Mouse (Mus musculus) small intestine, adult 2 months (tissue): ENCODE measurements at regions not wholly inside any gene's neighbourhood (a gene's known extent, or its start where the extent isn't known, plus 50 kb on each side); places are given as distances from the start of the nearest gene placed in this dataset.
A peak's percentile ranks its signal among the peaks of the same experiment; 100 is the strongest.
"Not testable (repeated sequence)": the region's sequence is repeated elsewhere in the genome, so short reads cannot be mapped to it uniquely, and the experiment has no call there.

ENCODE experiments used
- H3K27ac ChIP-seq: fragments of 200-500 bp; 2 replicates; pipeline ENCODE4 v1.5.1; 2012; ENCODE audit warnings: low read depth, low read length, control low read depth, inconsistent platforms; ENCODE audit not compliant: insufficient read depth
- H3K27me3 ChIP-seq: fragments of 200-500 bp; 2 replicates; pipeline ENCODE4 v1.6.1; 2012; ENCODE audit warnings: mild to moderate bottlenecking, moderate library complexity, low read length, inconsistent platforms; ENCODE audit not compliant: control insufficient read depth, insufficient read depth
- H3K36me3 ChIP-seq: fragments of 200-500 bp; 2 replicates; pipeline ENCODE4 v1.6.1; 2012; ENCODE audit warnings: mild to moderate bottlenecking, low read length, control low read depth, inconsistent platforms; ENCODE audit not compliant: control insufficient read depth, insufficient read depth
- H3K4me1 ChIP-seq: fragments of 200-500 bp; 2 replicates; pipeline ENCODE4 v1.6.1; 2012; ENCODE audit warnings: low read length, inconsistent platforms, mixed read lengths; ENCODE audit not compliant: control insufficient read depth, insufficient read depth, insufficient read length
- H3K4me3 ChIP-seq: fragments of 200-500 bp; 2 replicates; pipeline ENCODE4 v1.5.1; 2012; ENCODE audit warnings: low read depth, mild to moderate bottlenecking, control low read depth, inconsistent platforms, low read length, moderate library complexity
- CTCF ChIP-seq: fragments of 200-500 bp; IDR thresholded peaks from 2 replicates; pipeline ENCODE4 v1.5.1; 2012; ENCODE audit warnings: low read depth, mild to moderate bottlenecking, control low read depth, inconsistent platforms, low read length, moderate library complexity, mixed read lengths; ENCODE audit not compliant: insufficient replicate concordance, insufficient read length; ENCODE audit errors: extremely low read depth
- POLR2A ChIP-seq: fragments of 200-500 bp; IDR thresholded peaks from 2 replicates; pipeline ENCODE4 v1.6.1; 2012; ENCODE audit warnings: low read depth, mild to moderate bottlenecking, control low read depth, inconsistent platforms, low read length, moderate library complexity
- whole genome bisulfite sequencing: fragments of 180-500 bp; shearing (Covaris S2); methylation state at CpG from one replicate; pipeline ENCODE4 v1.1.7; 2018; 5-methylcytosine and 5-hydroxymethylcytosine counted together

DNA sequence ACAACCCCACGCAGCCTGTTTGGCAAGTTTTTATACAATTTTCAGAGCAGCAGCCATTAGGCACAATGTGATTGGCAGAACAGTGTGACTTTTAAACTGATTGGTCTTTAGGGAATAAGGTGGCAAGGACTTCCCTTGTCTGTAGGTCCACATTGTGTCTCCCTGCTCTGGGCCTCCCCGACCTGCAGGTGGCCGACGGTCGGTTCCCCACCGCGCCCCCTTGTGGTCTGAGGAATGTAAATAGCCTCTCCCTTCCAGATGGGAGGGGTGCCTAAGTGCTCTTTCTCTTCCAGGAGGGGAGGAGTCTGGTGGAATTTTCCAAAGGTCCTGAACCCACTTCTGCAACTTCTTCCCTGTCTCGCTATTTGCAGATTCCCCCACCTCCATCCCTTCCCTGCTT lies 52.5 kb upstream of the Prr5 start:
- TF ChIP-seq CTCF, result peak; percentile 72; the same call in 1 of the 2 replicates
- whole genome bisulfite sequencing, result 5% methylated on average over 8 of the region's 8 CpGs
- not testable (repeated sequence) for H3K36me3 ChIP-seq, H3K4me3 ChIP-seq, H3K4me1 ChIP-seq, H3K27ac ChIP-seq, H3K27me3 ChIP-seq

DNA sequence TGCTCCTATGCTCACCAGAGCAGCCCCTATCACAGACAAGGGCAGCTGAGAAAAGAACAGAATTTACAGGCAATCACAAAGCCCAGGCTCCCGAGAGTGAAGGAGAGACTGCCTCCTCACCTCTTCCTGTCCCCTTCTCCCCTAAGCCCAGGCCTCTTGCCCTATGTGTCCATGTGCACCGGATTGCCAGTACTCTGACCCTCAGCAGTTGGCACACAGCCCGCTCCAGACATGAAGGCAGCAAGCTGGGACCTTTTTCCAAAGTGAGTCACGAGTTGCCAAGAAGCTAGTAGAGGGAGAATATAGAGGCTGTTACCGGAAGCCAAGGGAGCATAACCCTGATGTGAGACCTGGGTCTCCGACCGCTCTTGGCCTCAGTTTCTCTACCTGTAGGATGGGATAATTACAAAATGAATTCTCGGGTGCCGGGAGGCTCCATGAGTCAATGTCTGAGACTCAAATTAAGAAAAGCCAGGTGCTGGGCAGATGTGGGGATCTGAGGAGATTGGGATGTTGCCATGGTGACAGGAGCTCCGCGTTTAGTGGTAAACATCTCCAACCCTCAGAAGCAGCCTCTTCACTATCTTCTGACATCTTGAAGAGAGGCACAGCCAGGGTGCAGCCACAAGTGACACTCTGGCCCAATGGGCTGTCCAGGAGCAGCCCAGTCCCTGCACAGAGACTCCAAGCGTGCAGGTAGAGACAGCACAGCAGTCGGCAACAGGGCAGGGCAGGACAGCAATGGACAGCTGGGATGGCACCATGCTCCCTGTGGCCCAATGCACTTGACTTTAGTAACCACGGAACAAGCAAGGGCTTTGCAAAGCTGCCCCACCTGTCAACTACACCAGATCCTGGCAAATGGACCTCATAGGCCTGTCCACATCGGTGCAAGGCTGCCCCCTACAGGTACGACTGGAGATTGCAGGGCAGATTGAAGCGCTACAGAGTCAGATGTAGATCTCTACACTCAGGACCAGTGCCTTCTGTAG lies 55.6 kb upstream of the Prr5 start:
- 46% methylated on average over 17 of the region's 17 CpGs for WGBS
- no peaks in the 10 kb centered on the region for H3K36me3 ChIP-seq
- H3K4me1 ChIP-seq, result no peaks in the 10 kb centered on the region
- H3K4me3 ChIP-seq, result no peak overlapping the region
- H3K27ac ChIP-seq, result no peak overlapping the region
- H3K27me3 ChIP-seq, result no peaks in the 10 kb centered on the region
- TF ChIP-seq CTCF (peak; percentile 82; the same call in 1 of the 2 replicates), POLR2A (no peak)

DNA sequence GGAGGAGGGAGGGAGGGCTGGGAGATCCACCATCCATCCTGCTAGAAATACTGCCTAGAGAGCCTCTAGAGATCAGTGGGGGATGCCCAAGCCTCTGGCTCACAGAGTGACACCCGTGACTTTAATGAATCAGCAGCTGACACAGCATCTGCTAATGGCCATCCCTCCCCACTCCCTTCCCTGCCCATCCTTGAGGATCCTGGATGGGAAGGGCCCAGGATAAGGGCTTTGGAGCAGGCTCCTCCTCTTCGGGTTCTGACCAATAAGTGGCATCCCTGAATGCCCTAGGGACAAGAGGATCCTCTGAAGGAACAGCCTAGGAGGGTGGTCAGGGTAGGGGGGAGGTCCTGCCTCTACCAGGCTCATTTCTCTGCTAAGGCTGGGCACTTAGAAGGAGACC lies 55.3 kb upstream of the Rtl6 start:
- TF ChIP-seq POLR2A, result no peak
- no peak for TF ChIP-seq CTCF
- Histone ChIP-seq H3K36me3 (no peaks in the 10 kb centered on the region), H3K4me1 (no peaks in the 10 kb centered on the region), H3K4me3 (no peak overlapping the region), H3K27ac (no peak overlapping the region), H3K27me3 (no peaks in the 10 kb centered on the region)
- 28% methylated on average over 2 of the region's 2 CpGs for WGBS

DNA sequence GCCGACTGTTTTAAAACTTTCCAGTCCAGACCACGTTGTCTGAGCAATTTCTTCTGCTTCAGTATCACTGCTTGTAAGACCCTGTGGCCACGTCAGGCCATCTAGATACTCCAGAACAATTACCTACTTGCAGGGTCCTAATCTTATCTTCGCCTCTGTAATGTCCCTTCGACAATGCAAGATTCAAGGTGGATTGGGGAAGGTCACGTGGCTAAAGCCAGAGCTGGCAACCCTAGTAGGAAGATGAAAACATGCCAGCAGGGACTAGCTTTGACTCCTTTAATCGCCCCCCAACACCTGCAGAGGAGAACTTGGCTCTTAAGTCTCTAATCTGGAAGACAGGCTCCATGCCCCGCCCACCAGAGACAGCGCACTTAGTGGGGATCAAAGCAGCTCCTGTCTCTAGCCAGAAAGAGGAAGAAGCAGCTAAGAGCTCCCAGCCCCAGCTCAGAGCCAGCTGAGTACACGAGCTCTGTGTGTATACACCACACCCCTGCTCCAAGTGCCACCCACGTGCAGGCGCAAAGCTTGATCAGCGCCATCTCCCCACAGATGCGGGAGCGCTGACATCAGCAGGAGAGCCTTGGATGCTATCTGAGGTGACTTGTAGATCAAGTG lies 52.3 kb upstream of the Rtl6 start:
- TF ChIP-seq CTCF, result no peak
- TF ChIP-seq POLR2A, result no peak
- 28% methylated on average over 15 of the region's 15 CpGs for WGBS
- no peak overlapping the region for H3K4me3 ChIP-seq
- no peaks in the 10 kb centered on the region for H3K27me3 ChIP-seq
- H3K36me3 ChIP-seq, result no peaks in the 10 kb centered on the region
- no peak overlapping the region for H3K27ac ChIP-seq
- H3K4me1 ChIP-seq, result no peaks in the 10 kb centered on the region

DNA sequence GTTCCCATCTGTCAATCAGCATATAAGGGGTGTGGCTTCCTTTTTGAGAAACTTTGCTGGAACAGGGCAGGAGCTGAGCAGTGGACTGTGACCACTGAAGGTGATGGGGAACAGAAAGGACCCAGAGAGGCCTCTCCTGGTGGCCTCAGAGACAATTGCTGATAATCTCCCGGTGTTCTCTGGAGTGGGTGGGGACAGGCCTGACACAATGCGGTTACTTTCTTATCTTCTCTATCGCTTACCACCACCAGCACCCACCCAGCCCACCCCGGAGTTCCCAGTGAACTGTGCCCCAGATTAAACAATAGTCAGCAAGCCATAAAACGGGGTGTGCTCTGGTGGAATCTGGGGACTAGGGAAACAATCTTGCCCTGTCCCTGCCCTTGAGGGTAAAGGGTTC lies 51.4 kb upstream of the Rtl6 start:
- WGBS, result 28% methylated on average over 5 of the region's 5 CpGs
- TF ChIP-seq POLR2A, result no peak
- TF ChIP-seq CTCF, result no peak
- Histone ChIP-seq H3K27ac (no peak overlapping the region), H3K4me1 (no peaks in the 10 kb centered on the region), H3K27me3 (no peaks in the 10 kb centered on the region), H3K4me3 (no peak overlapping the region), H3K36me3 (no peaks in the 10 kb centered on the region)
